Mouse (Mus musculus) heart, embryonic 14.5 days (tissue): ENCODE results near the gene Rictor. TPM values are rescaled to one million over a fixed set of nuclear protein-coding genes. Genes with fewer than 3 reads are reported as not detected.

Experiments
- ATAC-seq: fragments of 200-750 bp; cut with Nextera tagmentation; 2 replicates; pipeline ENCODE4 v1.8.0; 2017; ENCODE audit warnings: low read depth, moderate TSS enrichment; ENCODE audit not compliant: insufficient number of reproducible peaks, insufficient read depth, low FRiP score
- H3K27ac ChIP-seq, 2 experiments: fragments of 200-500 bp in 1 of 2; fragments of 300-500 bp in 1 of 2; sonication (generic) in 1 of 2; replicated peaks in 1 of 2; 2 replicates each; pipeline ENCODE4 v1.5.1; 2012 to 2014; ENCODE audit warnings: low read depth in 2 of 2, low read length in 2 of 2, control low read depth in 1 of 2, mild to moderate bottlenecking in 1 of 2, mixed read lengths in 1 of 2; ENCODE audit not compliant: control insufficient read depth in 1 of 2, insufficient read depth in 1 of 2
- H3K27me3 ChIP-seq: fragments of 300-500 bp; sonication (generic); 2 replicates; pipeline ENCODE4 v1.6.1; 2014; ENCODE audit warnings: mild to moderate bottlenecking, low read length, control low read depth; ENCODE audit not compliant: control insufficient read depth, insufficient read depth
- H3K36me3 ChIP-seq: fragments of 300-500 bp; sonication (generic); 2 replicates; pipeline ENCODE4 v1.6.1; 2014; ENCODE audit warnings: mild to moderate bottlenecking, control low read depth, low read length, mixed read lengths; ENCODE audit not compliant: control insufficient read depth, insufficient read depth
- H3K4me1 ChIP-seq, 2 experiments: fragments of 200-500 bp in 1 of 2; fragments of 300-500 bp in 1 of 2; sonication (generic) in 1 of 2; 2 replicates each; pipeline ENCODE4 v1.6.1; 2012 to 2014; ENCODE audit warnings: low read length in 2 of 2, control low read depth in 1 of 2, mixed read lengths in 1 of 2; ENCODE audit not compliant: control insufficient read depth in 2 of 2, insufficient read depth in 2 of 2
- H3K4me2 ChIP-seq: fragments of 300-500 bp; sonication (generic); 2 replicates; pipeline ENCODE4 v1.6.1; 2014; ENCODE audit warnings: mild to moderate bottlenecking, low read length
- H3K4me3 ChIP-seq, 2 experiments: fragments of 200-500 bp in 1 of 2; fragments of 300-500 bp in 1 of 2; sonication (generic) in 1 of 2; 2 replicates each; pipeline ENCODE4 v1.5.1; 2012 to 2014; ENCODE audit warnings: low read length in 2 of 2, mild to moderate bottlenecking in 2 of 2, control low read depth in 1 of 2, low read depth in 1 of 2, moderate library complexity in 1 of 2; ENCODE audit not compliant: control insufficient read depth in 1 of 2, insufficient read depth in 1 of 2
- H3K9ac ChIP-seq: fragments of 300-500 bp; sonication (generic); 2 replicates; pipeline ENCODE4 v1.6.1; 2014; ENCODE audit warnings: mild to moderate bottlenecking, low read length
- H3K9me3 ChIP-seq: fragments of 300-500 bp; sonication (generic); 2 replicates; pipeline ENCODE4 v1.6.1; 2016; ENCODE audit warnings: low read length, control low read depth; ENCODE audit not compliant: control insufficient read depth
- WGBS: fragments of 180-500 bp; shearing (Covaris S2); extraction: QIAGEN DNeasy Blood & Tissue Kit; methylation state at CpG from one replicate; pipeline ENCODE4 v1.1.7; 2014; 5-methylcytosine and 5-hydroxymethylcytosine counted together
- polyA plus RNA-seq: library from polyadenylated mRNA; unstranded; fragments of >200 nt; fragmentation: Nextera tagmentation; extraction: Ambion mirVana; gene quantifications from 2 replicates; pipeline ENCODE4 v1.2.1, GENCODE M21; 2014

Gene Rictor
- polyA plus RNA-seq, 1 experiment from 2014 or later: 30.2 TPM

DNA sequence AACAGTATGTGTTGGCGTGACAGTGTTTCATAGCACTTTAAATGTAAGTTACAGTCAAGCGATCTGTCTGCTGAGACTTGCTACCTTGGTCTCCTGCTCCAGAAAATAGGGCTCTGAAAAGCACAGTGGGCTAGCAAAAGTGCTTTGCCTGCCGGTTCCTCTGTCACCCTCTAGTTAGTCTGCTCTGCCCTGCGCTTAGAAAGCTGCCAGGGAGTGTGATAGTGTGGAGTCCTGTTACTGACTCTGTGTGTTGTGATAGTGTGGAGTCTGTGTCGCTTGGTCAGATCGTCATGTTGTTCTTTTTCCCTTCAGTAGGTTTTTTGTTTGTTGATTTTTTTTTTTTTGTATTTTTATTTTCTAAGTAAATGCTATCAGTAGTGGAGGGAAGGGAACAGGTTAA, 7.1 kb downstream of the Rictor start:
- ATAC-seq: no peak
- Histone ChIP-seq H3K4me2 (peak overlapping the region; percentile 52), H3K9me3 (no peaks in the 10 kb centered on the region), H3K9ac (peak overlapping the region; percentile 46), H3K4me3 (peak overlapping the region in 1 of 2 experiments; percentile 14; a peak in 1 of 4 replicates), H3K27me3 (no peaks in the 10 kb centered on the region), H3K4me1 (peaks cover 10 to 43% of the 10 kb centered on the region in 2 experiments), H3K27ac (peak overlapping the region; percentile 41 to 53; a peak in 3 of 4 replicates), H3K36me3 (no peaks in the 10 kb centered on the region)
- WGBS: 17% methylated on average over 6 of the region's 6 CpGs

- H3K4me3 ChIP-seq: no peak overlapping the region
- no peak for ATAC-seq
- no peak overlapping the region for H3K4me2 ChIP-seq
- no peaks in the 10 kb centered on the region for H3K27me3 ChIP-seq
- H3K4me1 ChIP-seq: peaks cover 2 to 17% of the 10 kb centered on the region in 2 experiments; a peak in 3 of 4 replicates
- no peak overlapping the region for H3K27ac ChIP-seq
- no peaks in the 10 kb centered on the region for H3K36me3 ChIP-seq
- WGBS: 74% methylated on average over 2 of the region's 2 CpGs
- no peaks in the 10 kb centered on the region for H3K9me3 ChIP-seq
- no peak overlapping the region for H3K9ac ChIP-seq
These were observed 13.2 kb downstream of the Rictor start for GRCm38 (mm10) chr15:6721385-6721784.

- H3K4me3 ChIP-seq: no peak overlapping the region
- H3K9ac ChIP-seq: no peak overlapping the region
- peaks cover 0 to 14% of the 10 kb centered on the region in 2 experiments; a peak in 2 of 4 replicates for H3K4me1 ChIP-seq
- H3K27ac ChIP-seq: no peak overlapping the region
- no peaks in the 10 kb centered on the region for H3K9me3 ChIP-seq
- no peak for ATAC-seq
- no peak overlapping the region for H3K4me2 ChIP-seq
- H3K36me3 ChIP-seq: no peaks in the 10 kb centered on the region
- H3K27me3 ChIP-seq: no peaks in the 10 kb centered on the region
- 79% methylated on average over 4 of the region's 4 CpGs for WGBS
These were observed 13.6 kb downstream of the Rictor start for GRCm38 (mm10) chr15:6721802-6722201.

DNA sequence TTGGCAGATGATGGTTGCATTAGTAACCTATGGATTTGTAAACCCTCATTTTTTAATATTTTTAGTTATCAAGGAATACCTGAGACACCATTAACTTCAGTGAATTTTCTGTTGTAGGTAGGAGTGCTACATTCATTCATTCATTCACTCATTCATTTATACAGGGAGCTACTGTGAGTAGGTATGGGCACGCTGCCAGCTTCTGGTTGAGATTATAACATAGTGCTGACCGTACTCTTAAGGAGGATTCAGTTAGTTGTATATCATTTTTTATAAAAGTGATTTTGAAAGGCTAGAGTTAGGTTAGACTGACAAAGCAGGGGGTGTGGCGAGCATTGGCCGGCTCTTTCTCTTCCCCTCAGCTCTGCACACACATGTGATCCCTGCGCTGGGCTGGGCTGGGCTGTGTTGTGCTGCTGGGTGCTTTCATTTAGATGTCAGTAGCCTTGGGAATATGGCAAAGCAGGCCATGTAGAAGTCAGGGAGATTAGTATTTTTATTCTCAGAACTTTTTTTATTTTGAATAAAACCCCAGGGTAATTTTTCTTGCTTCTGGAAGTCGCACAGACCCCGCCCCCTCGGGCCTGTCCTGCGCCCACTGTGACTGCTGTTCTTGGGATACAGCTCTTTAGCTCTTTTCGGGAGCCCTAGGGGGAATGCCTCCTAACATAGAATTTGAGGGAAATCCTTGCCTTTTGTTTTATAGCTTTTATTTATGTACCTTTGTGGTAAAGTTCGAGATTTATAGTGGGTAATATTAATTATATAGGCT, 14.4 kb downstream of the Rictor start:
- no peak for ATAC-seq
- H3K4me3 ChIP-seq: no peak overlapping the region
- no peaks in the 10 kb centered on the region for H3K9me3 ChIP-seq
- H3K36me3 ChIP-seq: no peaks in the 10 kb centered on the region
- no peak overlapping the region for H3K4me2 ChIP-seq
- WGBS: 82% methylated on average over 11 of the region's 11 CpGs
- H3K4me1 ChIP-seq: peaks cover 0 to 14% of the 10 kb centered on the region in 2 experiments; a peak in 2 of 4 replicates
- no peak overlapping the region for H3K9ac ChIP-seq
- no peak overlapping the region for H3K27ac ChIP-seq
- no peaks in the 10 kb centered on the region for H3K27me3 ChIP-seq

DNA sequence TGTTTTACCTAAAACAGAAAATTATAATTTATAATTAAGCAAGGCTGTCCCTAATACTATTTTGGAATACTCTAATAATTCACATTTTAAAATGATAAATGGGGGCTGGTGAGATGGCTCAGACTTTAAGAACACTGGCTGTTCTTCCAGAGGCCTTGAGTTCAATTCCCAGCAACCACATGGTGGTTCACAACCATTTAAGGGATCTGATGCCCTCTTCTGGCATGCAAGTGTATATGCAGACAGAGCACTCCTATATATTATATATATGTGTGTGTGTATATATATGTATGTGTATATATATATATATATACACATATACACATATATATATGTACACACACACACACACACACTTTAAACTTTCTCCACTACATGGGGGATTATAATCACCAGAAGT, 15.2 kb downstream of the Rictor start:
- H3K27ac ChIP-seq: no peak overlapping the region
- H3K4me3 ChIP-seq: no peak overlapping the region
- H3K9ac ChIP-seq: no peak overlapping the region
- H3K4me2 ChIP-seq: no peak overlapping the region
- no peaks in the 10 kb centered on the region for H3K9me3 ChIP-seq
- ATAC-seq: no peak
- H3K36me3 ChIP-seq: no peaks in the 10 kb centered on the region
- no peaks in the 10 kb centered on the region for H3K27me3 ChIP-seq
- H3K4me1 ChIP-seq: peaks cover 0 to 14% of the 10 kb centered on the region in 2 experiments; a peak in 2 of 4 replicates

- ATAC-seq: no peak
- 65% methylated on average over 1 of the region's 1 CpGs for WGBS
- no peak overlapping the region for H3K4me3 ChIP-seq
These were observed 16.3 kb downstream of the Rictor start for GRCm38 (mm10) chr15:6724442-6724841.

GRCm38 (mm10) chr15:6726130-6726808, 18.1 kb downstream of the Rictor start:
- Histone ChIP-seq H3K27ac (no peak overlapping the region), H3K27me3 (no peaks in the 10 kb centered on the region), H3K4me3 (no peak overlapping the region), H3K4me2 (no peak overlapping the region), H3K9ac (no peak overlapping the region), H3K36me3 (no peaks in the 10 kb centered on the region), H3K4me1 (peaks cover 0 to 14% of the 10 kb centered on the region in 2 experiments; a peak in 2 of 4 replicates), H3K9me3 (no peaks in the 10 kb centered on the region)
- no peak for ATAC-seq
- 72% methylated on average over 5 of the region's 5 CpGs for WGBS

More at GRCm38 (mm10) chr15:6724442-6724841, 16.3 kb downstream of the Rictor start:
- no peak overlapping the region for H3K9ac ChIP-seq
- H3K36me3 ChIP-seq: no peaks in the 10 kb centered on the region
- H3K4me2 ChIP-seq: no peak overlapping the region
- peaks cover 0 to 14% of the 10 kb centered on the region in 2 experiments; a peak in 2 of 4 replicates for H3K4me1 ChIP-seq
- no peaks in the 10 kb centered on the region for H3K9me3 ChIP-seq
- no peaks in the 10 kb centered on the region for H3K27me3 ChIP-seq
- H3K27ac ChIP-seq: no peak overlapping the region
